Mouse (Mus musculus) cerebellum, adult 2 months (tissue): ENCODE measurements at regions not wholly inside any gene's neighbourhood (a gene's known extent, or its start where the extent isn't known, plus 50 kb on each side); places are given as distances from the start of the nearest gene placed in this dataset.

Experiments used
- CTCF ChIP-seq: fragments of 200-500 bp; IDR thresholded peaks from 2 replicates; pipeline ENCODE4 v1.5.1; 2011; ENCODE audit warnings: low read depth, mild to moderate bottlenecking, control low read depth, low read length, moderate library complexity, borderline replicate concordance; ENCODE audit not compliant: insufficient read depth
- POLR2A ChIP-seq: fragments of 200-500 bp; IDR thresholded peaks from 2 replicates; pipeline ENCODE4 v1.6.1; 2011; ENCODE audit warnings: low read length, control low read depth, borderline replicate concordance; ENCODE audit not compliant: insufficient read depth

- TF ChIP-seq CTCF: no peak
- no peak for TF ChIP-seq POLR2A
Observed at GRCm38 (mm10) chr4:33668431-33668830, 256.0 kb upstream of the Cnr1 start.
